Mouse (Mus musculus) thymus, adult 2 months (tissue): ENCODE data around the gene Abhd11. TPM values are rescaled to one million over a fixed set of nuclear protein-coding genes. Genes with fewer than 3 reads are reported as not detected.
A peak's percentile ranks its signal among the peaks of the same experiment; 100 is the strongest.

Experiments used
- DNase-seq: peaks from one replicate; pipeline ENCODE4 v3.0.0; 2021
- H3K27ac ChIP-seq: fragments of 200-500 bp; 2 replicates; pipeline ENCODE4 v1.5.1; 2012; ENCODE audit warnings: low read length, control low read depth; ENCODE audit not compliant: control insufficient read depth, insufficient read depth
- H3K27me3 ChIP-seq: fragments of 200-500 bp; 2 replicates; pipeline ENCODE4 v1.6.1; 2012; ENCODE audit warnings: mild to moderate bottlenecking, low read length, moderate library complexity, mixed read lengths; ENCODE audit not compliant: control insufficient read depth, insufficient read depth
- H3K36me3 ChIP-seq: fragments of 200-500 bp; 2 replicates; pipeline ENCODE4 v1.6.1; 2012; ENCODE audit warnings: mild to moderate bottlenecking, low read length, moderate library complexity; ENCODE audit not compliant: control insufficient read depth, insufficient read depth
- H3K4me1 ChIP-seq: fragments of 200-500 bp; replicated peaks from 2 replicates; pipeline ENCODE4 v1.6.1; 2012; ENCODE audit warnings: low read length; ENCODE audit not compliant: control insufficient read depth, insufficient read depth
- H3K4me3 ChIP-seq: fragments of 200-500 bp; 2 replicates; pipeline ENCODE4 v1.5.1; 2012; ENCODE audit warnings: mild to moderate bottlenecking, low read length, control low read depth, moderate library complexity; ENCODE audit not compliant: control insufficient read depth, insufficient read depth
- CTCF ChIP-seq: fragments of 200-500 bp; IDR thresholded peaks from 2 replicates; pipeline ENCODE4 v1.5.1; 2012; ENCODE audit warnings: mild to moderate bottlenecking, control low read depth, low read length, moderate library complexity, borderline replicate concordance; ENCODE audit not compliant: control insufficient read depth, poor library complexity, insufficient read depth; ENCODE audit errors: extremely low read depth
- POLR2A ChIP-seq: fragments of 200-500 bp; IDR thresholded peaks from 2 replicates; pipeline ENCODE4 v1.6.1; 2012; ENCODE audit warnings: mild to moderate bottlenecking, low read length, control low read depth, moderate library complexity; ENCODE audit not compliant: control insufficient read depth, poor library complexity, insufficient read depth; ENCODE audit errors: extremely low read depth
- WGBS: fragments of 180-500 bp; shearing (Covaris S2); methylation state at CpG from one replicate; pipeline ENCODE4 v1.1.7; 2018; 5-methylcytosine and 5-hydroxymethylcytosine counted together
- polyA plus RNA-seq: library from polyadenylated mRNA; depleted of rRNA; stranded (reverse); fragments of >200 nt; gene quantifications from 2 replicates; pipeline ENCODE4 v1.2.3, GENCODE M21; 2012

Abhd11 gene
- polyA plus RNA-seq, 1 experiment: 84.8 TPM

GRCm38 (mm10) chr5:135016224-135016759 is 7.3 kb downstream of the Abhd11 start:
- Histone ChIP-seq H3K4me1 (no peaks in the 10 kb centered on the region), H3K27me3 (no peaks in the 10 kb centered on the region), H3K27ac (no peak overlapping the region), H3K4me3 (no peak overlapping the region), H3K36me3 (no peaks in the 10 kb centered on the region)
- DNase-seq: no peak
- WGBS: 68% methylated on average over 4 of the region's 4 CpGs
- TF ChIP-seq POLR2A: no peak
- no peak for TF ChIP-seq CTCF

- Histone ChIP-seq H3K4me1 (peaks cover 30% of the 10 kb centered on the region), H3K4me3 (no peak overlapping the region), H3K27ac (no peak overlapping the region), H3K27me3 (peaks cover 2% of the 10 kb centered on the region; the same call in 1 of the 2 replicates), H3K36me3 (no peaks in the 10 kb centered on the region)
- no peak for TF ChIP-seq CTCF
- no peak for TF ChIP-seq POLR2A
- 77% methylated on average over 6 of the region's 6 CpGs for WGBS
- DNase-seq: no peak
Measured at GRCm38 (mm10) chr5:135021814-135022213, 12.9 kb downstream of the Abhd11 start.

- DNase-seq: peak; percentile 91
- Histone ChIP-seq H3K27ac (no peak within 1 kb of the TSS), H3K27me3 (peaks cover 2% of the 10 kb centered on the region; the same call in 1 of the 2 replicates), H3K36me3 (no peaks in the 10 kb centered on the region), H3K4me1 (peaks cover 30% of the 10 kb centered on the region), H3K4me3 (peak within 1 kb of the TSS; percentile 73)
- under 1% methylated on average over 61 of the region's 61 CpGs for WGBS
- no peak for TF ChIP-seq POLR2A
- TF ChIP-seq CTCF: no peak
Measured at GRCm38 (mm10) chr5:135023344-135024173, 14.6 kb downstream of the Abhd11 start, which contains the start of gene Stx1a. Gene Stx1a, plus strand, starts transcription at chr5:135023482.

DNA sequence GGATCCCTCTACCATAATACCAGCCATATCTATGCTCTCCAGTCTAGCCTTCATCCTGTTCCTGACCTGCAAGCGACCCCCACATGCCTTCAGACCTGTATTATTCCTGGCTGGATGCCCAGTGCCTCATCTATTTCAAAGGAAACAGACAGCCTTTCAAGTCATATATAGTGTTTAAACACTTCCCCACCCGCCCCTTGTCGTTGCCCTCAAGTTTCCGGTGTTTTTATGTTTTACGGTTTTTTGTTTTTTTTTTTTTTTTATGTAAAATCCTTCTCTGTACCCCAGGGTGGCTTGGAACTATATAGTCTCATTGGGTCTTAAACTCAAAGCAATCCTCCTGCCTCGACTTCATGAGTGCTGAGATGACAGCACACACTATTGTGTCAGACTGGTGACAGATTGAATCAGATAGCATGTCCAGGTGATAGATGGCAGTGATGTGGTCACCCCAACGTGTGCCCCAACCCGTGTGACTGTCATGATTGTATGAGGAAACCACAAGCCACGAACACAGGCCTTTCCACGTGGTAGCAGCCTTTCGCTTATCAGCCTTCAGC is 15.8 kb downstream of the Abhd11 start:
- Histone ChIP-seq H3K36me3 (no peaks in the 10 kb centered on the region), H3K27ac (no peak overlapping the region), H3K4me3 (no peak overlapping the region), H3K4me1 (peaks cover 30% of the 10 kb centered on the region), H3K27me3 (peaks cover 2% of the 10 kb centered on the region; the same call in 1 of the 2 replicates)
- 3% methylated on average over 11 of the region's 11 CpGs for WGBS
- TF ChIP-seq CTCF: no peak
- TF ChIP-seq POLR2A: no peak
- DNase-seq: no peak

- H3K4me1 ChIP-seq: peaks cover 30% of the 10 kb centered on the region
- H3K36me3 ChIP-seq: no peaks in the 10 kb centered on the region
- no peak for TF ChIP-seq CTCF
- no peak for TF ChIP-seq POLR2A
- H3K27ac ChIP-seq: no peak overlapping the region
- 14% methylated on average over 7 of the region's 7 CpGs for WGBS
- peaks cover 2% of the 10 kb centered on the region; the same call in 1 of the 2 replicates for H3K27me3 ChIP-seq
- no peak for DNase-seq
- H3K4me3 ChIP-seq: no peak overlapping the region
Measured at GRCm38 (mm10) chr5:135025899-135026298, 16.9 kb downstream of the Abhd11 start.

- Histone ChIP-seq H3K4me1 (peaks cover 17% of the 10 kb centered on the region), H3K36me3 (no peaks in the 10 kb centered on the region), H3K27me3 (peaks cover 2% of the 10 kb centered on the region; the same call in 1 of the 2 replicates), H3K4me3 (no peak overlapping the region), H3K27ac (no peak overlapping the region)
- no peak for DNase-seq
- TF ChIP-seq POLR2A (no peak), CTCF (no peak)
- WGBS: 35% methylated on average over 18 of the region's 18 CpGs
Measured at GRCm38 (mm10) chr5:135029007-135029854, 20.3 kb downstream of the Abhd11 start.
